Mouse (Mus musculus): Measurements from ENCODE around the gene Vangl2. TPM values are rescaled to one million over a fixed set of nuclear protein-coding genes. Genes with fewer than 3 reads are reported as not detected.

The Vangl2 gene
- total RNA-seq (2023), result 1 to 10 TPM in 1 of 2 experiments, under 1 TPM in 1; 0.82 to 1.9 TPM

GRCm38 (mm10) chr1:172028394-172029275 lies at the start of gene Vangl2:
Vangl2 (minus strand) TSS chr1:172028444.

GRCm38 (mm10) chr1:172057491-172057921 lies 29.3 kb upstream of the Vangl2 start, which contains the start of gene Nhlh1:
Nhlh1 (minus strand) TSS chr1:172057573.

Other genes with a start within 250 kb of the Vangl2 start
- 100 to 1,000 TPM; 280 to 294 TPM for gene Cd84, start 188.7 kb downstream of the Vangl2 start, total RNA-seq (2023)
- gene Gm10521, start 132.8 kb downstream of the Vangl2 start, total RNA-seq (2023), result 10 to 100 TPM; 30.8 to 32.4 TPM
- gene Slamf6, start 110.9 kb downstream of the Vangl2 start, total RNA-seq (2023), result 1 to 10 TPM; 1.5 to 4.2 TPM
- gene Nhlh1, start 29.1 kb upstream of the Vangl2 start, total RNA-seq (2023), result not detected
- gene Copa, start 54.1 kb upstream of the Vangl2 start, total RNA-seq (2023), result 100 to 1,000 TPM; 114 to 133 TPM
- 10 to 100 TPM; 78.7 to 87.7 TPM for gene Ncstn, start 54.4 kb upstream of the Vangl2 start, total RNA-seq (2023)
- gene Pex19, start 98.3 kb upstream of the Vangl2 start, total RNA-seq (2023), result 10 to 100 TPM; 29.9 to 31.7 TPM
- 10 to 100 TPM; 51.5 to 52.9 TPM for gene Dcaf8, start 119.6 kb upstream of the Vangl2 start, total RNA-seq (2023)
- gene Pea15a, start 178.4 kb upstream of the Vangl2 start, total RNA-seq (2023), result 1 to 10 TPM; 6.0 to 9.3 TPM
- not detected for gene Casq1, start 191.4 kb upstream of the Vangl2 start, total RNA-seq (2023)
- gene Atp1a4, start 230.0 kb upstream of the Vangl2 start, total RNA-seq (2023), result not detected
- 10 to 100 TPM; 18.8 to 25.1 TPM for gene Igsf8, start 233.2 kb upstream of the Vangl2 start, total RNA-seq (2023)